Mouse (Mus musculus) myocyte (in vitro differentiated cells): Measurements from ENCODE around the gene Slc22a23.

Experiments
- MYOD1 ChIP-seq, 3 experiments: IDR thresholded peaks; one replicate each; pipeline ENCODE4 v1.6.1; 2011; ENCODE audit warnings: control low read depth in 2 of 3, low read depth in 2 of 3, mild to moderate bottlenecking in 2 of 3, moderate library complexity in 1 of 3; ENCODE audit not compliant: insufficient read length in 2 of 3, control insufficient read depth in 1 of 3
- MYOG ChIP-seq, 3 experiments: IDR thresholded peaks; one replicate each; pipeline ENCODE4 v1.6.1; 2011; ENCODE audit warnings: control low read depth in 2 of 3, low read depth in 2 of 3, mild to moderate bottlenecking in 2 of 3; ENCODE audit not compliant: insufficient read length in 2 of 3, control insufficient read depth in 1 of 3, insufficient read depth in 1 of 3
- POLR2A ChIP-seq: IDR thresholded peaks from one replicate; pipeline ENCODE4 v1.6.1; 2011; ENCODE audit warnings: low read depth, mild to moderate bottlenecking, control low read depth, moderate library complexity; ENCODE audit not compliant: insufficient read length
- TCF12 ChIP-seq: IDR thresholded peaks from one replicate; pipeline ENCODE4 v1.6.1; 2011; ENCODE audit warnings: mild to moderate bottlenecking, control low read depth; ENCODE audit not compliant: poor library complexity, insufficient read depth, severe bottlenecking
- TCF3 ChIP-seq: IDR thresholded peaks from one replicate; pipeline ENCODE4 v1.6.1; 2011; ENCODE audit warnings: low read depth, control low read depth; ENCODE audit not compliant: insufficient read length
- USF1 ChIP-seq: IDR thresholded peaks from one replicate; pipeline ENCODE4 v1.6.1; 2011; ENCODE audit warnings: low read depth, mild to moderate bottlenecking, control low read depth, moderate library complexity

DNA sequence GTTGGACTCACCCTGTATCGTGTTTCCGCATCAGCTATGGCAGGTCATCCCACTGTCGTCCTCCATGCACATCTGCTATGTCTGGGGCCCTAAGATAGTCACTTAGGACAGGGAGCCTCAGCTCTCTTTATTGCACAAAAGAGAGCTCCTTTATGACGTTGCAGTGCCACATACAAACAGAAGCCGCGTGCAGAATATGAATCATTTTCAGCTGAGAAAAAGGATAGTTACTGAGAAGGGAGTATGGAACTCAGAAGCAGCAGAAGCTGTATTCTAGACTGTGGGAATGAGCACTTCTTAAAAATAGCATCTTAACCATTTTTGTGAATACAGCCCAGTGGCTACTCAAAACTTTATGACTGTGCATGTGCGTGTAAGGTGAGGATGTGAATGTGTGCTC lies 87.8 kb downstream of the Slc22a23 start:
- TF ChIP-seq USF1 (no peak), POLR2A (no peak), TCF12 (no peak), MYOG (IDR thresholded peaks at IDR 0.05; ENCODE audit: control insufficient read depth in 1 of 3, insufficient read depth in 1 of 3, insufficient read length in 2 of 3, low read depth in 2 of 3) (no peak), TCF3 (no peak), MYOD1 (IDR thresholded peaks at IDR 0.05; ENCODE audit: control insufficient read depth in 1 of 3, insufficient read length in 2 of 3, low read depth in 2 of 3) (no peak)
